Mouse (Mus musculus): ENCODE measurements around the gene 2610528J11Rik.
"Not testable (repeated sequence)": the region's sequence is repeated elsewhere in the genome, so short reads cannot be mapped to it uniquely, and the experiment has no call there.

Gene 2610528J11Rik

GRCm38 (mm10) chr4:118526408-118527334 lies at the start of gene 2610528J11Rik:
Gene 2610528J11Rik (plus strand): TSS chr4:118526999.
- DNase-seq (ENCODE audit: low spot score in 2 of 2), result peak; percentile 46 to 69

- DNase-seq (ENCODE audit: low spot score in 2 of 2), result no peak
Observed at GRCm38 (mm10) chr4:118489717-118490132, 37.1 kb upstream of the 2610528J11Rik start, which contains the start of gene Tie1. Gene Tie1 (minus strand): TSS chr4:118490061.

DNA sequence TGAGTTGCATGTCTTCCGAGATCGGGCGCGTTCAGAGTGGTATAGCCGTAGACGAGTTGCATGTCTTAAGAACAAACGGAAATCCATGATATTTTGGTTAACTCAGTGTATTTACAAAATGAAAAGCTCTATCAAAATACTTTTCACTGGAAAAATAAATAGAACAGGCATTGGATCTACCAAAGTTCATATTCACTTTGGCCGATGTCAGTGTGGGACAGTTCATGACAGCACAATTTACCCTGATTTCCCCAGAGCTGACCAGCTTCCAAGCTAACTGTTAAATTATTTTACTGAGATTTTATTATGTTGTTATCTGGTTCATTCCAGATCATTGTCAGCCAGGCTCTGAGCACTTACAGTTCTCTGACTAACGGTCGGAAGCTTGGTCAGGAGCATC lies 36.3 kb upstream of the 2610528J11Rik start:
- no peak for DNase-seq (ENCODE audit: low spot score in 2 of 2)

DNA sequence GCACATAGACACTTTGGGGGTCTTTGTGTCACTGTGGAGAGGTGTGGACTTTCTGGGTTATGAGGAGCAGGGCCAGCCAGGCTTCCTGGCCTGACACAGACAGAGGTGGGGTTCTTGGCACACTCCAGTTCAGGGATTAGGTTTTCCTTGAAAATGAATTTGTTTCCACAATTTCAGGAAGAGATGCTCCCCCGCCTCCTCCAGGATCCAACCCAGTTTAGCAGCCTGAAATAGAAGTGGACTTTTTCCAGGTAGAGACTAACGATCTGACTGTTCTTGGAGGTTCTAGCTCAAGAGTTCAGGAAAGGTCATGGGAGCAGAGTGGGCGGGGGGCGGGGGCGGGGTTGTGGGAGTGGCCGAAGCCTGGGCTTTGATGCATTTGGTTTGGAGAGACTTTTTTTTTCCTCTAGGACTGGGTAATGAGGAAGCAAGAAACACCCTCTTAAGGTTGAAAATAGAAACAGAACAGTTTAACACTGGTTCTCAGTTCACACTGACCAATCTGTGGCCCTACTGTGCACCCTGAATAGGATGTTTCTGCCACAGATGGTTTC lies 26.6 kb upstream of the 2610528J11Rik start:
- no peak for DNase-seq (ENCODE audit: low spot score in 2 of 2)

DNA sequence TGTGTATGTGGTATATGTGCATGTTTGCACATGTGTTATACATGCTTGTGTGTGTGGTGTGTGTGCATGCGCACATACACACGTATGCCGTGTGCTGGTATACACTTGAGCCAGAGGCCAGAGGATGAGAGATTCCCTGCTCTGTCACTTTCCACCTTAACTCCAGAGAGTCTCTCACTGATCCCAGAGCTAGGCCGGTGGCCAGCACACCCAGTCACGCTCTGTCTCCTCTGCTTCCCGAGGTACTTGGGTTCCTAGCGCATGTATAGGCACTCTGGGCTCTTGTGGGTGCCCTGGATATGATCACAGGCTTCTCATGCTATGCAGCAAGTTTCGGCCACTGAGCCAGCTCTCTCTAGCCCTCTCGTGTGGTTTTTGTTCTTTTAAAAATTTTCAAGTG lies 26.0 kb upstream of the 2610528J11Rik start:
- no peak for DNase-seq (ENCODE audit: low spot score in 2 of 2)

DNA sequence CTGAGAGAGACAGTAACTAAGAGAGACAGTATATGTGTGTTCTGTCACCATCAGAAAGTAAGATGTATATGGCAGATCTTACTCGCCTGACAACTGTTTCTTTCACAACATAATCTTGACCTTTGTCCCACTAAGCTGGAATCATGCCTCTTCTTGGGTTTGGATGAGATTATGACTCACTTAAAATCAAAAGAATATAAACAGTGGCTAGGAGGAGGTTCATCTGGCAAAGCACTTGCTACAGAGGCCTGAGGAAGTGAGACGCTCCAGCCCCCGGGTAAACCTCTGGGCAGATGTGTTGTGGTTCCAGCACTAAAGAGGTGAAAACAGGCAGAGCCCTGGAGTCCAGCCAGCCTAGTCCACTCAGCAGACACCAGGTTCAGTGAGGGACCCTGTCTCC lies 21.2 kb upstream of the 2610528J11Rik start:
- DNase-seq (ENCODE audit: low spot score in 2 of 2), result no peak

DNA sequence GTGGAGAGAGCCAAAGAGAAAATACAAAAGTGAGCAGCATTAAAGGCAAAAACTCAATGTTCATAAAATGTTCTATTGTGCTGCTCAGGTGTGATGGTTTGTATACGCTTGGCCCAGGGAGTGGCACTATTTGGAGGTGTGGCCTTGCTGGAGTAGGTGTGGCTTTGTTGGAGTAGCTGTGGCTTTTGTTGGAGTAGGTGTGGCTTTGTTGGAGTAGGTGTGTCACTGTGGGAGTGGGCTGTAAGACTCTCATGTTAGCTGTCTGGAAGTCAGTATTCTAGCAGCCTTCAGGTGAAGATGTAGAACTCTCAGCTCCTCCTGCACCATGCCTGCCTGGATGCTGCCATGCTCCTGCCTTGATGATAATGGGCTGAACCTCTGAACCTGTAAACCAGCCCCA lies 19.6 kb upstream of the 2610528J11Rik start:
- not testable (repeated sequence) for DNase-seq (ENCODE audit: low spot score in 2 of 2)

GRCm38 (mm10) chr4:118509050-118509449 lies 17.7 kb upstream of the 2610528J11Rik start:
- DNase-seq (ENCODE audit: low spot score in 2 of 2), result no peak

GRCm38 (mm10) chr4:118516699-118517496 lies 9.9 kb upstream of the 2610528J11Rik start:
- no peak for DNase-seq (ENCODE audit: low spot score in 2 of 2)

DNA sequence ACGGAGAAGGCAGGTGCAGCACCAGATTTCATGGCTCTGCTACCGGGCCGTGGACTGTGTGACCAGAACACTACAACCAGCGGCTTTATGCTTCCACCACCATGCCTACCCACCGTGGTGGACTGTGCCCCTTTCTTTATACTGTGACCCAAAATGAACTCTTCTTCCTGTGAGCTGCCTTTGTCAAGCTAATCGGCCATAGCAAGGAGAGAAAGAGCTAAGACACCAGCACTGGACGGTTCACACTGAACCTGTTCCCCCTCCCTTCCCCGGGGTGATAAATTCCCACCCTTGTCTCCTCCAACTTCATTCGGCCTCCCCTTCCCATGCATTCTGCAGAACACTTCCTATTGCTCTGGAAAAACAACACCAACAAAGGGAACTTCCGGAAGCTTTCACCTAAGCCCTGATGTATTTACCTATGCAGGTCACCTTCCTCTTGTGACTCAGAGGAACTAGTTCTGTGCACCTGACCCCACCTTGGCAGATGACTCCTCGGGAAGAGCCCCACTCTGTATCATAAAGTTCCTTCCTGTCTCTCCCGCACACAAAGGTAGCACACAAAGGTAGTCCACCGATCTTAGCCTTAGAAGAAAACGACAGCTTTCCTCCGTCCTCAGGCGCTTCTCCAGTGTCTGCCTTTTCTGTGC lies 9.2 kb upstream of the 2610528J11Rik start:
- no peak for DNase-seq (ENCODE audit: low spot score in 2 of 2)

DNA sequence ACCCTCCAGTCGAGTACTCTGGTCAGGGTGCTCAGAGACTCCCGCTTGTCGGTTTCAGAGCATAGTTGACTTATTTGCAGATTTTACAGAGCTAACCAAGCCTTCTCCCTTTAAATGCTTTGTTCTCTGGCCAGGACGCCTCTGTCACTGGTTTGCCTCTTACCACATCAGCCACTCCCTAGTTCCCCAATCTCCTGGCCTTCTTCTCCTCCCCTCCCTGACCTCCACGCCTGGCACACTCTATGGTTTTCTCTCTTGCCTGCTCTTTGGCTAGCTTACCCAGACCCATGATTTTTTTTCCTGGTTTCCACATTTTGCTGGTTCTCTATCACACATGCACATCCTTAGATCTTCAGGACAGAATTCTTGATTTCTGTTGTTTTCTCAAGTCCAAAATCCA lies 8.6 kb upstream of the 2610528J11Rik start:
- no peak for DNase-seq (ENCODE audit: low spot score in 2 of 2)

DNA sequence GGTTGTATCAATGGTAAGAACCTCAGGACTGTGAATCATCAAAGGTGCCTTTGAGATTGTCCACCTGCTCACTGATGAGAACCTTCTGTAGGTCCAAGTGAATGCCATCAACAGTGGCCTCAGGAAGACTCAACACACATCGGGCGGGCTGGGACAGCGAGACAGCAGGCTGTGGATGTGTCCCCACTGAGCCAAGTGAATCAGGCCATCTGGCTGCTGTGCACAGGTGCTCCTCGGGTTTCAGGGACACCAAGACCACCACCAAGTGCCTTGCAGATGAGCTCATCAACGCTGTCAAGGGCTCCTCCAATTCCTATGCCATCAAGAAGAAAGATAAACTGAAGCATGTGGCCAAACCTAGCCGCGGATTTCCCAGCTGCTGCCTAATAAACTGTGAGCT lies 4.6 kb upstream of the 2610528J11Rik start:
- no peak for DNase-seq (ENCODE audit: low spot score in 2 of 2)

DNA sequence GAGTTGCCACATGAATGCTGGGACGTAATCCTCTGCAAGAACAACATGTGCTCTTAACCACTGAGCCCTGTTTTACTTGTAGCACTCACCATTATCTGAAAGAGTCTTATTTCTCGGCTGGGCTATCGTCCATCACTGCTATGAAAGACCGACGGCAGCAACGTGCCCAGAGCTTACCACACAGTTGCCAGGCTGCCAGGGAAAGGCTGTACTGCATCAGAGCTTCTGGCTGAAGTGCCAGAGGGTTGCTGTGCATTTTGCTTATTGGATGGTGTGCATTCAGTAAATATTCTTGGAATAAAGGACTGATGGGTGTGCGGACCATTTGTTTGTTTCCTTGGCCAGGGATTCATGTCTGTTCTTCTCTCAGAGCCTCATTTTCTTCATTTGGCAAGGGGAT lies 2.8 kb upstream of the 2610528J11Rik start:
- DNase-seq (ENCODE audit: low spot score in 2 of 2), result no peak

DNA sequence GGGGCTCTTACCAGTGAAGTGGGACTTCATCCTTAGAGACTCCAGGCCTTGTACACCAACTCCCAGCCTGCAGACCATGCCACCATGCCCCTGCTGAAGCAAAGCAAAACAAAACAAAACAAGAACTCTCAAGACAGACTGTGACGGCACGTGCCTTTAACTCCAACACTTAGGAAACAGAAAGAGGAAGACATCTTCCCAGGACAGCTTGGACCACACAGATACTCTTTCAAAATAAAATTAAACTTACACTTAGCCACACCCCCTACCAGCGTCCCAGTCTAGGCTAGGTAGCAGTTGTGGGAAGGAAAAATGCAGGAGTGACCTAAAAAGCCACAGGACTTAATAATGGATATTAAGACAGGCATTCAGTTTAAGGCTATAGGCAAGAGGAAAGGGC lies 1.0 kb upstream of the 2610528J11Rik start:
- no peak for DNase-seq (ENCODE audit: low spot score in 2 of 2)

DNA sequence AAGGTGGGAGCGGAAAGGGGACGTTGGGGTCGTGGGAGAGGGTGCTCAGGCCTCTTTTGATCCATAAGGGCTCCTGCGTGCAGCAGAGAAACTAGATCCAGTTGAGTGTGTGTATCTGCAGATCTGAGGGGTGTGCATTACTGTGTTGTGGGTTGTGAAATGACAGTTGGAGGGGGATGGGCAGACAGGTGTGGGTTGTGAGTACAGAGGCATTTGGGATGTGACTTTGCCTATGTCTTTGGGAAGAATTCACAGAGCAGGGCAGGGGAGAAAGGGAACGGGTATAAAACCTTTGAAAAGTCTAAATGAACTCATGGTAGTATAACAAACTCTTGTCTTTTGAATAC lies 509 bp downstream of the 2610528J11Rik start:
- no peak for DNase-seq (ENCODE audit: low spot score in 2 of 2)

GRCm38 (mm10) chr4:118527720-118528119 lies 921 bp downstream of the 2610528J11Rik start:
- DNase-seq (ENCODE audit: low spot score in 2 of 2), result no peak

DNA sequence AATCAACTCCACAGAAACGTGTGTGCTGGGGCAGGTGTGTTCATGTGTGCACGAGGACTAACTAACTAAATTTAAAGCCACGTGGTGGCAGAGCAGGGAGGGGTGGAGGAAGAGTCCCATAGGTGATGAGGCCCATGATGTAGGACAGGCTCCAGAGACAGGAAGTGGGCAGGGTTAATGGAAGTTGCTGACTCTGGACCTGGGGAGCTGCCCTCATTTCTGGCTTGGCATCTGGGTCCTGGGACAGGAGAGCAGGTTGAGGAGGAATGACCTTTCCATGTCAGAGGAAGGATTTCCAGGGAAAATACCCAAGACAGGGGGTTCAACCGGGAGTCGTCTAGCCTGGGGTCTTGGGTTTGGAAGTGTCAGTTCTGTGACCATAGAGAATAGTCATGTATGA lies 5.9 kb downstream of the 2610528J11Rik start:
- no peak for DNase-seq (ENCODE audit: low spot score in 2 of 2)

DNA sequence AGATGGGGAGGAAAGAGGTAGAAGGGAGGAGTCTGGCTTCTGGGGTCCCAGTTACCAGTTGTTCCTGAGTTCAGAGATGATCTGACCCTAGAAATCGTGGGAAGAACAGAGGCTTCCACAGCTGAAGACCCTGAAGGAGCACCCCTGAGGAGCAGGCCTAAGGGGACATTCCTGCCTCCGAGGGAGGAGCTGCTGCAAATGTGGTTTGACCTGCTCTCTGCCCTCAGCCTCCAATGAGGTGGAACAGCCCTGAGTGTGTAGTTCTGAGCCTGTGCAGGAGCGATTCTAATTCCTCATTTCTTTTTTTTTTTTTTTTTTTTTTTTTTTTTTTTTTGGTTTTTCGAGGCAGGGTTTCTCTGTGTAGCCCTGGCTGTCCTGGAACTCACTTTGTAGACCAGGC lies 6.4 kb downstream of the 2610528J11Rik start:
- no peak for DNase-seq (ENCODE audit: low spot score in 2 of 2)

DNA sequence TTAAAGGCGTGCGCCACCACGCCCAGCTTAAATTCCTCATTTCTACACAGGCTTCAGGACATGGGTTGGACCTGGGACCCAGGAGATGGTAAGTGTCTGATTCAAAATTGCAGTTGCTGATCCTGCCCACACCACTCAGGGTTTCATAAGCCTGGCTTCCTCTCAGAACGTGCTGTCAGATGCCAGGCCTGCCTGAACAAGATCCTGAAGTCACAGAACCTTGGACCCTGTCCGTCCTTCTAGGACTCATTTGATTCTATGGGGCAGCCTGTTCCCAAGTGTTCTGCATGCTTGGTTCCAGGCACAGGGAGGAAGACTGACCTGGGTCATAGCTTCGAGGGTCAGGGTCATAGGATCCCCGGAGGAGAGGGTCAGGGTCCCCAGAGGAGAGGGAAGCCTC lies 6.8 kb downstream of the 2610528J11Rik start:
- DNase-seq (ENCODE audit: low spot score in 2 of 2), result no peak

- DNase-seq (ENCODE audit: low spot score in 2 of 2), result no peak
Observed at GRCm38 (mm10) chr4:118535610-118536009, 8.8 kb downstream of the 2610528J11Rik start.

- DNase-seq (ENCODE audit: low spot score in 2 of 2), result no peak
Observed at GRCm38 (mm10) chr4:118537801-118538200, 11.0 kb downstream of the 2610528J11Rik start.

DNA sequence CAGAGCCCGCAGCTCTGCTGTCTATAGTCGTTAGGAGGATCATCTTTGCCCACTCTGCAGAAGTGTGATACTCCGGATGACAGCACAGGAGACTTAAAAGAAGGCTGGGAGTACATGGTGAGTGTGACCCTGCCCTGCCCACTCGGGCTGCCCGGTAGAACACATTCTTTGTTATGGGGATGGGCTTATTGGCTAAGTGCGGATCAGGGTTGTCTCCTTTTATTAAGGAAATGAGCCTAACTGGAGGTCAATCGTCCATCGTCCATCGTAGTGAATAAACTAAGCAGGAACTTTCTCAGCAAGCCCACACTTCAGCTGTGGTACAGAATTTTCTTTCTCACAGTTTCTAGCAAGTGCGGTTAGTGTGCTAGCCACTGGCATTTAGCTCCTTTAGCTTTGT lies 13.1 kb downstream of the 2610528J11Rik start:
- no peak for DNase-seq (ENCODE audit: low spot score in 2 of 2)

Data from urinary bladder, postnatal 4 days (tissue).